Mouse (Mus musculus) naive thymus-derived CD4-positive, alpha-beta T cell, adult 2 months (primary cell): ENCODE results near the gene Slc25a51.

ENCODE experiments used
- DNase-seq: peaks from one replicate; pipeline ENCODE4 v3.0.0-alpha.2; 2011; ENCODE audit warnings: low read depth

The Slc25a51 gene

GRCm38 (mm10) chr4:45423406-45423805 lies 14.8 kb upstream of the Slc25a51 start:
- DNase-seq = no peak

DNA sequence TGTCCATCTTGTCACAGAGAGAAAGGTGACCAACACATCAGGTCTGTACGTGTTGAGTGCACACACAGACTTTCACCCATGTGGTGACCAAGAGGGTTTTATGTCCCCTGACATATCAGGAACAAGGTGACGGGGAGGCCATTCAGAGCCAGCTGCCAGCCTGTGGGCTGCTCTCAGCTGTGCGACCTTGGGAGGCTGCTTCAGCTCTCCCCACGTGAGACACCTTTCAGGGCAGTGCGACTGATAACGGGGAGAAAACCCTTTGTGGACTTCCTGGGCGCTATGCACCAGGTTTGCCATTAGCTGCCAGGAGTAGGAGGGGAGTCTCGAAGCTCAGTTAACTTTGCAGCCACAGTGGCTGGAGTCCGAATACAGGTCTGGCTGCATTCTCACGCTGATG lies 14.1 kb upstream of the Slc25a51 start:
- DNase-seq = no peak

DNA sequence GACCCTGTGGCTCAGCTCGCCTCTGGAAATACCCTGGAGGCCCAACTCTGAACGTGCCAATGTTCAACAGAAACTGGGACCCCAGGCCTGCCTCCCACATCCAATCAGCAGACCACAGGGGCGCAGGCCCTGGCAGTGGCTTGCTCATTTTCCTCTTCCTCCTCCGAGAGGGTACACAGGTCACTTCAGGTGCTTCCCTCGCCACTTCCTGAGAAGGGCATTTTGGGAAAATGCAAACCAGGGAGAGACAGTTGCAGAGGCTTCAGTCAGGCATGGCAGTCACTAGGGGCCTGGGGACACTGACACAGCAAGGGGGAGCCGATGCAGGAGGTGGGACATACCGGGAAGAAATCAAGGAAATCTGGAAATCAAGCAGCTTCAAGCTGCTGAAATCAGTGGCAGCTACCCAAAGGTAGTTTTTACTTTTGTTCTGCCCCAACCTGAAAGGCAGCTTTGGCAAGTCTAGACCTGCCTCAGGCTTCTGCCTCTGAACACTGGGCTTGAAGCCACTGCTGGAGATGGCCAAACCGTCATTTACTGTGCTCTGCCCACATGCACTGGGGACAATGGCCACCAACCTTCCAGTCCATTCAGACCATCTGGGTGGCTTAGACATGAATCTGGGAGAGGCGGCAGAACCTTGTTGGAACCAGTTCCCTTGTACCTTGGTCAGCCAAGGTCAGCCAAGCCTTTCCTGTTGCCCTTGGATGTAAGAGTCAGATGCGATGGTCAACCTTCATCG lies 13.1 kb upstream of the Slc25a51 start:
- no peak for DNase-seq

DNA sequence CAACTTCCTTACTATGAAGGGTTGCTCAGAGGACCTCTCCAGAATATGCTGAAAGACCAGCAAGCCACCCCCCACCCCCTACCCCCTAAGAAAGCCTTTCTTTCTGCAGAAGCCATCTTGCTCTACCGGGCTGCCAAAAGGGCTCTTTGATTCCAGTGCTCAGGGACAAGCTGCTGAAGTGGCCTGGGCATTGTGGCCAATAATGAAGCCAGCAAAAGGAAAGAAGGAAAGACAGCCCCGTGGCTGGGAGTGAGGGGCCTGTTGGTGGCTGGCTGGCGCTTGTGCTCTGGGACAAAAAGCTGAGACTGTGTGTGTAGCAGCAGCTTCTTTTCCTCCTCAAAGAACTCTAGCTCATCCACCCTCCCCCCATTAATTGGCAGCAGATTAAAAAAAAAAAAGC lies 12.2 kb upstream of the Slc25a51 start:
- no peak for DNase-seq

DNA sequence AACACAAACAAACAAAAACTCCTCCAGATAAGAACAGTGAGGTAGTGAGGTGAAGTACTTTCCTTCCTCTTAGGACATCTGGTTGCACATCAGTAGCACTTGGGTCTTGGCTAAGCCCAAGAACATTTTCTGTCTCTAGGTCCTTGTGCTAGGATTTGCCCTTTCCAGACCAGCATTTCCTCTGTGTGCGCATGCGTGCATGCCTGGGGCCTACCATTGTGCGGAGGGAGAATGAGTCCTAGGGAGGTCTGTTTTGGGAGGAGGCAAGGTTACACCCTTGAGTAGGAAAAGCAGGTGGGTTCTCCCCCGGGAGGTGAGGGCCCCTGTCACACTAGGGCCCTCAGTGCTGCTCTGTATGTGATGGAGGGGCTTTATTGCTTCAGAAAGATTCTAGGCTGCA lies 10.5 kb upstream of the Slc25a51 start:
- no peak for DNase-seq

- DNase-seq = peak; percentile 84
Measured at GRCm38 (mm10) chr4:45418229-45418950, 9.8 kb upstream of the Slc25a51 start.

DNA sequence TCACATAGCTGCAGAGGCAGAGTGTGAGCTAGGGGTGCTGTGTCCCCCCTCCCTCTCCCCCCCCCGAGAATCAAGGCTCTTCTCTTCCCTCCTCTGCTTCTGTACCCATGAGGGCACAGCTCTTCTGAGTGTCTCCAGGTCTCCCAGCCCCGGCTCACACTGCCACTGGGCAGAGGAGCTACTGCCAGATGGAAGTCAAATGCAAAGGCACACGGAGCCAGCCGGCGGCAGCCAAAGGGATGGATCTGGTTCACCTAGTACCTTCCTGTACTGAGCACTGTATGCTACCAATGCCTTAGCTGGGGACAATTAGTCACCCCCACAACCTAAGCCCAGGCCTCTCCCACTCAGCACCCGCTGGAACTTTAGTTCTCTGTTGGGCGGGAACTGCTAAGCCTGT lies 7.7 kb upstream of the Slc25a51 start:
- no peak for DNase-seq

DNA sequence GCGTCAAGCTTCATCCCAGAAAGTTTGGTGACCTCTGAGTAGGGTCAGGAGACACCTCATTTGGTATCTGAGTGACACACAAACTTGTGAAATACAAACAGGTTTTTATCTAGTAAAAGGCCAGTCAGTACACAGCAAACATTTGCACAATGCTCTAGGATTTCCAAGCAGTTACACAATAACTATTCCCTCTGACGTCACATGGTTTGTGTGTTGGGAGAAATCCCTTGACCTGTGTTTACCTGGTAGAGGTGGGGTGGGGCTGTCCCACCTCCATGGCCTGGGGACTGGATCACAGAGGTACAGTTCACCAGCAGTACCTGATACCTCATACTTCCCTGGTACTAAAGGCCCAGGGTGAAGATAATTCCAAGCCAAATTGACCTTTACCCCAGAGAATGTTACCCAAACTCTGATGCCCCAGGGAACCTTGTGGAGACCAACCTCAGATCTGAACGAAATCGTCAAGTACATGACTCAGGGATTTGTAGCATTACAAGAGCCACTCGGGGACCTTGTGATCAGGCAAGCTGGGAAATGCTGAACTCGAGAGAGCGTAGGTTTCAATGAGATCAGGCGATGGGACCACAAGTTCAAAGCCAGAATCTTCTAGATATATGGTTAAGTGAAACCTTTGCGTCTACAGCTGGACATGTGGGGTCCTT lies 5.2 kb upstream of the Slc25a51 start:
- DNase-seq = no peak

DNA sequence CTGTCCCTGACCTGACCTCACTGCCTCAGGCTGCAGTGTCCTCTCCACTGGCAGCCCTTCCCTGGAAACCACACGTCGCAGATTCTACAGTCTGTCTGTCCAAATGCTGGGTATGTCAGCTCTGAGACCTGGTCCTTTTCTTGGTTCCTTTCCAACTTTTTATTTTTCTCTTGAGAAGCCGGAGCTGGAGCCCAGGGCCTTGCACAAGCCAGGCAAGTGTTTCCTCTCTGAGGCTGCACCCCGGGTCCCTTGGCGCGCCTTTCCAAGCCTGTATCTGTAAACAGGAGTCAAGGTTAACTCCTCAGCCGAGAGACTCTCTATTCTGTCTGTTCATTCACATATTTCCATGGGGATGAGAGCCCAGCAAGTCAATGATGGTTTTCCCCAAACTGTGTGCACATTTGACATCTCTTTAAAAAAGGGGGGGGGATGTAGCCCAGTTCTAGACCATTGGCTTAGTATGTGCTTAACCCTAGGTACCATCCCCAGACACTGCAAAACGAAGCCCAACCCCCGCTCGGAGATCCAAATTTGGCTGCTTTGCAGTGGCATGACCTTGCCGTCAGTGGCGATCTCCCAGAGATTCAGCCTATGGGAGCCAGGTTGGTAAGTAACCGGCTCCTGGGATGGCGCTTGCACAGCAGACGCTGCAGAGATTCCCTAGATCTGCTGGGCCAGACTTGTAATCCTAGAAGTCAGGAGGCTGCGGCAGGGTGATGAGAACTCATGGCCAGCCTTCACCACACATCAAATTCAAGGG lies 4.0 kb upstream of the Slc25a51 start:
- DNase-seq = no peak

GRCm38 (mm10) chr4:45411181-45411790 lies 2.7 kb upstream of the Slc25a51 start:
- no peak for DNase-seq

GRCm38 (mm10) chr4:45409270-45409669 lies 704 bp upstream of the Slc25a51 start:
- DNase-seq = peak; percentile 93

GRCm38 (mm10) chr4:45407703-45408334 lies 747 bp downstream of the Slc25a51 start:
- DNase-seq = peak; percentile 60

GRCm38 (mm10) chr4:45407001-45407702 lies 1.4 kb downstream of the Slc25a51 start:
- DNase-seq = no peak

DNA sequence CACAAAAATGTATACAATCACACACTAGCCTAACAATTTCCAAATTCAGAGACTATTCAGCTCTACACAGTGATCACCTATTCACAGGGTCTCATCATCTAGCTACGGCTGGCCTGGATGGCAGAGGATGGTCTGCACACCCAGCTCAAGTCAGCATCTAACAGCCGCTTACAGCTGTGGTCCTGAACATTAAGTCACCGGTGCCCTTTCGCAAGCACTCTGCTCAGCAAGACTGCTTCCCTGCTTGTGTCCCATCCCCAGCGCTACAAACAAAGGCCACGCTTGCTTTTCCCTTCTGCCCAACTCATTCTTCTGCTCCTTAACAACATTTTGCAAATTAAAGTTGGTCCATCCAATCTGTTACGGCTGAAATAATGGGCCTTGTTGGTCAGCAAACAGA lies 2.2 kb downstream of the Slc25a51 start:
- DNase-seq = no peak

DNA sequence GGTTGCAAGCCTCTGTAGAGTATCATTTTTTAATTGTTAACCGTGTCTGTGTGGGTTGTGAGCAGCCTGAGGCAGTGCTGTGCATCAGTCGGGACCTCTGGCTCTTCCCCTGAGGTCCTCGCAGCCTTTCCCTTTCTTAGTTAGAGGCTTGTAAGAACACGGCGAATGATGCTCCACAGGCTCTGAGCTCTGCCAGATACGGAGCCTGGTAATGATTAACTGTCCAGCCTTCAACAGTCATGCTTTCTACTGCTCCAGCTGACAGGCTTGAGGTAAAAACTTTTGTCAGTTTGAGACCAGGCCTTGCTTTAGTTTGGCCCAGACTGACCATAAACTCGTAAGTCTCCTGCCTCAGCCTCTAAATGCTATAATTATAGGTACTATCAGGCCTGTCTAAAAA lies 3.3 kb downstream of the Slc25a51 start:
- no peak for DNase-seq

GRCm38 (mm10) chr4:45404086-45404485 lies 4.5 kb downstream of the Slc25a51 start:
- DNase-seq = no peak

DNA sequence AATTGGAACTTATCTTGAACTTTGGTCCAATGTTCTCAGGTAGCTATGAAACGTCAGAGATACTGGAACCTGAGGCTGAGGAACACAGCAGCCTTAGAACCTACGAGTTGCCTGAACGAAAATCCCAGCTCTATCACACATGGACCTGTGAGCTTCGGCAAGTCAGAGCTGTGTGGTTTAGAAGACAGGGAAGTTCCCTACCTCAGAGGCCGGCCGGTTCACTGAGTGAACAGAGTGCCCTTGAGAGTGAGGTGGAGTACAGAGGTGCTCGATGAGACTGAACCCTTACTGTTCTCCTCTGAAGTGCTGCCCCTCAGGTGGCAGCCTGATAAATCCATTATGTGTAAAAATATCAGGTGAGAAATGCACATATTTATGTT lies 5.1 kb downstream of the Slc25a51 start:
- no peak for DNase-seq

DNA sequence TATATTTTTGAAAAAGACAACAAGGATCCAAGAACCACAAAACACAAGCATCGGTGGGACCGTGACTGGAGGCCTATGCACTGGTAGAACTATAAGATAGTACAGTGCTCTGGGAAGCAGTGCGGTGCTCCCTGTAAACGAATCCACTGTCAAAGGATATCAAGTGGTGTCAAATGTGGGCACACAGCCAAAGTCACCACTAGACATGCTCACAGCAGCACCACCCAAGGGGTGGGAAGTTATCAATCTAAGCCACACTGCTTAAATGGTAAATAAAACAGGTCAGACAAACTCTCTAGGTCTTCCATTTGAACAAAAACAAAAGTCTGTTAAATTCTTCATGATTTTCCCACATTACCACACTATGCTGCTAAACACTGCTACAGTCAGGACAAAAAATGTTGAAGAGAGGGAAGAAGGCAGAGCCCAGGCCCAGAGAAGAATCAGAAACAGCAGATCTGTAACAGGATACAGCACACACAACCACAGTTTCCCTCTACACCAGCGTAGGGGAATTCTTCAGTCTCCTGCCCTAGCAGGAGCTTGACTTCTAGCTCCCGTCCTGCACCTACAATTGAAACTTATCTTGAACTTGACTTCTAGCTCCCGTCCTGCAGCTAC lies 5.6 kb downstream of the Slc25a51 start:
- peak; percentile 51 for DNase-seq

- DNase-seq = peak; percentile 55
Measured at GRCm38 (mm10) chr4:45402281-45402680, 6.3 kb downstream of the Slc25a51 start.
